Mouse (Mus musculus) layer of hippocampus, adult 9-11 months (tissue): ENCODE data around the gene Aff3.
A peak's percentile ranks its signal among the peaks of the same experiment; 100 is the strongest.
"Not testable (repeated sequence)": the region's sequence is repeated elsewhere in the genome, so short reads cannot be mapped to it uniquely, and the experiment has no call there.

Experiments
- DNase-seq: peaks from one replicate; pipeline ENCODE4 v3.0.0; 2022

The Aff3 gene

DNA sequence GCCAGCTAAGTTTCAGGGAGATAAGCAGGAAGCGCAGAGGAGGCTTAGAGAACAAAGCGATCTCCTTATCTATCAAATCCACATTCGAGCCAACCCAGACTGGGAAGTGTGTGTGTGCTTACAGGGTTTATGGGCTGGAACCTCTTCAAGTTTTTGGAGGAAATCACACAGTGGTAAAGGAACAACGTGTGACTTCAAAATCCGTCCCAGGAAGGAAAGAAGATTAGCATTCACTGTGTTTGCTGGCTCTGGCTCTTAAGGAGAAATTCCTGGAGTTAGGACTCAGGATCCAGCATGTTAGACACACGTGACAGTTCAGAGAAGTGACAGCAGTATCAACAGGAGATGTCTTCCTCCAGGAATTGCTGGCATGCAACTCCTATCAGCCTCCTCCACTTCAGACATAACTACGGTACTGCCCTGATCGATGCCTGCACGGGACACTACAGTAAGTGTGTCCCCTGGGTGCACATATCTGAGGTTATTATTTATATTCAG lies 186.5 kb downstream of the Aff3 start:
- peak; percentile 13 for DNase-seq

- no peak for DNase-seq
Observed at GRCm38 (mm10) chr1:38470817-38471216, 193.9 kb downstream of the Aff3 start.

GRCm38 (mm10) chr1:38470166-38470565 lies 194.6 kb downstream of the Aff3 start:
- no peak for DNase-seq

GRCm38 (mm10) chr1:38467305-38468083 lies 197.3 kb downstream of the Aff3 start:
- no peak for DNase-seq

- DNase-seq, result no peak
Observed at GRCm38 (mm10) chr1:38456719-38457269, 208.0 kb downstream of the Aff3 start.

DNA sequence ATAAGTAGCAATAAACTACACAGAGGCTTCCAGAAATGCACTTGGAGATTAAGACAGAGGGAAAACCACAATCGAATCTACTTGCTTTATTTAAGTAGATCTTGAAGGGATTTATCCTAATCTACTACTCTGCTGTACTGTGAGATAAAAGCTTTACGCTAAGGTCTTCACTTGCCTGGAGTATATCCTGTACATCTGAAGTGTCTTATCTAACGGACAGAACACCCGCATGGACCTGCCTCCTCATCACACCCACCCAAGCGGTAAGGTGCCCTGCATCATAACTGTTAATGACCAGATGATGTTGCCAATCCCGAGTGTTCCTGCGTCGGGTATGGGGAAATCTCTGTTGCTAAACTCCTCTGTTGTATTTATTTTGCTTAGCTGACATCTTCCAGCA lies 209.8 kb downstream of the Aff3 start:
- no peak for DNase-seq

DNA sequence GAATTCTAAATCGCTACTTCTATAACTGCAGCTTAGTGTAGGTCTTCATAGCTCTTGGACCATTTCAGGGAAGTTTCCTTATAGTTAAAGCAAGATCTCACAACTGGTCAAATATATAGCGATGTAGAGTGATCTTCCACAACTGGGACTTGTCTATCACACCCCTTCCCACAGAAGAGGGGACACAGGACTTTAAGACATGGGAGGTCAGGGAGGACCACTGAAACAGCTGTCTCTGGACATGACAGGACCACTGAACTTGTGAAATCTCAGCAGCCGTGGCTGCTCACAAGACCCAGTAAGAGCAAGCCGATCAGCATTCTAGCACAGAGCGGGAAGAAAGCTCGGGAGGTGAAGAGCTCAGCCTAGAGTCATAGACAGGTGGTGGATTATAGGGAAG lies 213.4 kb downstream of the Aff3 start:
- no peak for DNase-seq

DNA sequence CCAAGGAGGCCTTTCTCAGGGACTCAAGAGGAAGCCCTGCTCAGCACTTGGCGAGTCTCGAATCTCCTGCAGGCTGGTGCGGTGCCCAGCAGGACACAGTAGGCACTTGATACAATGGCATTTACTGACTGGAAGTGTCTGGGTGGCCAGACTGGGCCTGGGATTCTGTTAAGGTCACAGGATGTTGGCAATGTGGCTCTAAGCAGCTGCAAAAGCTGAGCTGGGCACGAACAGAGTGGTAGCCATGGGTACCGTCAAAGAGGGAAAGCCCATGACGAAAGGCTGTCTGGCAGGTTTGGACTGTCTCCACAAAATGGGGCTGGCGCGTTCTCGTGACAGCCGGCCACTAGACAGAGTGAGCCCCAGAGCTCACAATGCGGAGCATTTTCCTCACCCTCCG lies 214.1 kb downstream of the Aff3 start:
- peak; percentile 82 for DNase-seq

DNA sequence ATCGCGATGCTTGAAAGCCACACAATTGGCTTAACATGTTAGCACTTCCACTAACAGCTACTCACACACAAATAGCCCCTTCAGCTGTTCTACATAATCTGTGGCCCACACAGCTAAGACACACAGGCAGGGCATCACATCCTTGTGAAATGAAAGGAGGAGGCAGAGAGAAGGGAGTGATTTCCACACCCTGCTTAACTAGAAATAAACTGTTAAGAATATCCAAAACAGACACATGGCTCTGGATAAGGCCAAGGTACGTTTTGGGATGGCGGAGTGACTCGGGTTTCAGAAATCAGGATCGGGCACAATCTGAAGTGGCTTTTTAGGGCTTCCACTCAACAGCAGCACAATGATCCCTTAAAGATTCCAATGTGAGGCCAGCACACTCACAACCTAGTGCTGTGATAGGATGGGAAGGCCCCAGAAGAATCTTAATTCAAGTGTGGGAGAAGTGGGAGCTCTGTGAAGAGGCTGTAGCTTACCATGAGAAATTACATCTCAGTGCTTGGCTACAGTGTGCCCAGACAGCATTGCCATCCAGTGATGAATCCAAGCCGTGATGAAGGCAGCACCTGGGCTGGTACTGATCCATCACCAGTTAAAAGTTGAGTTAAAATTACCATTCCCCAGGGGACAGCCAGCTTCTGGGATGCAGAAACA lies 214.8 kb downstream of the Aff3 start:
- DNase-seq, result no peak

DNA sequence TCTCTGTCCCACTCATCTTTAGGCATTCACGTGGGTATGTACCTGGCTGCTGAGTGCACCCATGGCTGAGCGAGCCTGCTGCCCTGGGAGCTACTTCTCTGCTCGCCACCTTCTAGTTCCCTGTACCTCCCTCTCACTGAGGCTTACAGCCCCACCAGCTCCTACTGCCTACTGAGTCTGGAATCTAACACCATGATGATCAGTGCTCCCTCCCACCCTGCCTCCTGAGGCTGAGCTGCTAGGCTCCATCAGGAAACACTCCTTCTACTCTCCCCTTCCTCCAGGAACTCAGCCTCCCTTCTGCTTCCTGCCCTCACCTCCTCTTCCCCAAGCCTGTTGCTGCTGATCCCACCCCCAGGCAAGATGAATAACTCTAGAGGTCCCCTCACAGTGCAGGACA lies 215.9 kb downstream of the Aff3 start:
- DNase-seq, result no peak

- no peak for DNase-seq
Observed at GRCm38 (mm10) chr1:38447581-38447980, 217.2 kb downstream of the Aff3 start.

DNA sequence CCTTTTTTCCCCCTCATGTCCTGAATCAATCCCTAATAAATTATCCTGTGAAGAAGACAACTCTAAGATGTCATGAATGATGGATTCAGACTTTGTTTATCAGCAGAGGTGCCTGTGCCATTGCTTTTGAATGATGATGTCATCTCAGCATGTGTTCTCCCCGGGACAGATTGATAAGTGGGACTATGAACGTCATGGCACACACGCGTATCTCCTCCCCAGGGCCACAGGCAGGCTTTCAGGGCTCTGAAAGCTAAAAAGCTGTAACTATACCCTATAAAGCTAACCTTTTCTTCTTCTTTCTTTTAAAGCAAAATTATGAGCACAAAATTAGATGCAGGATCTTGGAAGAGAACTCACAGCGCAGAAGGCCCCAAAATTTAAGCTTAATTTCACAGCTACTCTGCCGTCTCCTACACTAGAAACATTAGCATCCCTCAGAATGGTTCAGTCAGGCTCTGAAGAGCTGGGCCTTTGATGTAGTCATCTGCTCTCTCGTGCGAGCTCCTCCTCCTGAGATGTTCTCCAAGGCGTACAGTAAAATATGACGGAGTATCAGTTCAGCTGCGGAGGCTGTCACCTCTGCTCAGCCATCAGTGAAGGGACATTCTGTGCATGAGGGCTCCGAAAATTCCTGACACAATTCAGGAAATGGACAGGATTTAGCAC lies 218.5 kb downstream of the Aff3 start:
- DNase-seq, result no peak

GRCm38 (mm10) chr1:38442887-38443286 lies 221.9 kb downstream of the Aff3 start:
- DNase-seq, result no peak

GRCm38 (mm10) chr1:38442479-38442878 lies 222.3 kb downstream of the Aff3 start:
- DNase-seq, result no peak

GRCm38 (mm10) chr1:38441800-38442199 lies 223.0 kb downstream of the Aff3 start:
- no peak for DNase-seq

DNA sequence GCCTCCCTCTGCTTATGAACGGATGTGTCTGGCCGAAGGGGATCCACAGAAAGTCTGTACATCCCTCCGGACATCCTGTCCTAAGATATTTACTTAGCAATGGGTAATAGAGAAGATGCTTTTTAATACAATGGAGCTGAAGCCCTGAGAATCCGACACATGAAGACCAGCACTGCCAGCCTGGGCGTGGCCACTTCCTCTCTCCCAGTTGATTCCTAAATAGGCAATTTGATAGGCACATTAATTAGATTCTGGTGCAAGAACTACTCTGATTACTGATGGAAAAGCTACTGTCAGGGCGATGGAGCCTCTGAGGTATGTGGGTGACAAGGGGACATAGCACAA lies 224.3 kb downstream of the Aff3 start:
- DNase-seq, result no peak

DNA sequence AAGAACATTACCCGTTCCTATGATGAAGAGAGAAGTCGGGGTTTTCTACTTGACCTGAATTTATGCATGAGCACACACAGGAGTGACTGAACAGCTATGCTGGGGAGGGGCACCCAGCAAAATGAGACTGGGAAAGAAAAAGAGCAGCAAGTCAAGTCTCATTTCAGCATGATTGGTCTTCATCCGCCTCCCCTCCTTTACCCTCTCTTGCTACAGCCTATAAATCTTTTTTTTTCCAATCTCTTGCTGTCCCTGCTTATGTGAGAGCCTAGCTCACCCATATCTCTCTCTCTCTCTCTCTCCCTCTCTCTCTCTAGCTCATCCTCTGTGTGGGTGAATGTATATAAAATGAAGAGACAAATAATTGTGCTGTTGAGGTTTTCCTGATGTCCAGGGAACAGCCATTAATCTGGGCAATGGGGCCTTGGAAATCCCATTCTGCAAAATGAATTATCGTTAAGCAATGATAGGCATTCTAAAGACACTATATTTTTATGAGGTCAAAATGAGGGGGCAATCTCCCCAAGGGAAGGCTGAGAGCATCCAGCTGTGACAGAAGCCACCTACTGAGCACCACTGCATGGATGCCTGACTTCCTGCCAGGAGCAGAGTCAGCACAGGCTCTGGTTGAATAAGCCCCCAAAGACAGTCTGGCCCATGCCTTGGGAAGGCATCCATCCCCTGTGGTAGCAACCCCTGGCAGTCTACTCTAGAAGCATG lies 224.8 kb downstream of the Aff3 start:
- DNase-seq, result no peak

DNA sequence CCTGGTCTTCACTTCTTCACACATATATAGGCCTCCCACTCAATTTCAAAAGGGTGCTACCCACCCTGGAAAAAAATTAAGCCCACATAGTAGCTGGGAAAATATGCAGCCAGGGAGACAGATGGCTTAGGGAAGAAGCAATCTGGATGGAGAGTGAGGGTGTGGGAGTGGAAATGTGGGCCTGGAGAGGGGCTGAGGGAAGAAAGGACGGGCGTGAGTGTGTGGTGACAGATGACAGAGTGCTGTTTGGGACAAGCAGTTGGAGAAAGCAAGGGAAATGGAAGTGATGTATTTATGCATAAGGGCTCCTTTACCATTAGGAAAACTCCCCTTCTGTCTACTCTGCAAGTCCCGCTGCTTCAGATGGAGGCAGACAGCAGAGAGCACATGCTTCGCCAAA lies 226.3 kb downstream of the Aff3 start:
- DNase-seq, result peak; percentile 92

DNA sequence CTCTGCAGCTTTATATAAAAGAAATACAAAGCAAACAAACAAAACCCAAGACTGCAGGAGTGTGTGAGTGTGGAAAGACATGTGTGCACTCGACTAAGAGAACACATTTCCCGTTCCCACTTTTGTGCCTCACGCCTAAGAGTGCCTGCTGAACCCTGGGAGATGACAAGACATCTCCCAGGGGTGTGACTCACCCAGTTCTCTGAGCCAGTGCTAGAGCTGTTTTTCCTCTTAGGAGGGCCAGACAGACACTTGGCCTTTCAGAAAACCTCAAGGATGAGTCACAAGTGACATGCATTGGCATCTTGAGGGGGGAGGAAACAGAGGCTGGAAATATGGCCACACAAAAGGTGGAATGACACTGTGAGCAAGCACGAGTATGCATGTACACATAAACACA lies 227.1 kb downstream of the Aff3 start:
- DNase-seq, result peak; percentile 15

- no peak for DNase-seq
Observed at GRCm38 (mm10) chr1:38436471-38437340, 228.0 kb downstream of the Aff3 start.

DNA sequence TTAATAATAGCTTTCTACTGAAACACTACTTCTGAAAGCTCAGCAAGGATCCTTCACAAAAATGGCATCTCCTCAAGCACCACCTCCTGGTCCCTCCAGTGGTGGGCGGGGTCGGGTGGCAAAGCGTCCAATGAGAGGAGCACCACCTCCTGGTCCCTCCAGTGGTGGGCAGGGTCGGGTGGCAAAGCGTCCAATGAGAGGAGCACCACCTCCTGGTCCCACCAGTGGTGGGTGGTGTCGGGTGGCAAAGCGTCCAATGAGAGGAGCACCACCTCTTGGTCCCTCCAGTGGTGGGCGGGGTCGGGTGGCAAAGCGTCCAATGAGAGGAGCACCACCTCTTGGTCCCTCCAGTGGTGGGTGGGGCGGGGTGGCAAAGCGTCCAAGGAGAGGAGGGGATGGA lies 234.4 kb downstream of the Aff3 start:
- not testable (repeated sequence) for DNase-seq
